Mouse (Mus musculus) forelimb bud, embryonic 11.5 days (tissue): Measurements from ENCODE around the gene Mgll.

Experiments used
- DNase-seq: peaks from one replicate; pipeline ENCODE4 v3.0.0-alpha.2; 2012; ENCODE audit warnings: low read depth, low spot score

Gene Mgll

DNA sequence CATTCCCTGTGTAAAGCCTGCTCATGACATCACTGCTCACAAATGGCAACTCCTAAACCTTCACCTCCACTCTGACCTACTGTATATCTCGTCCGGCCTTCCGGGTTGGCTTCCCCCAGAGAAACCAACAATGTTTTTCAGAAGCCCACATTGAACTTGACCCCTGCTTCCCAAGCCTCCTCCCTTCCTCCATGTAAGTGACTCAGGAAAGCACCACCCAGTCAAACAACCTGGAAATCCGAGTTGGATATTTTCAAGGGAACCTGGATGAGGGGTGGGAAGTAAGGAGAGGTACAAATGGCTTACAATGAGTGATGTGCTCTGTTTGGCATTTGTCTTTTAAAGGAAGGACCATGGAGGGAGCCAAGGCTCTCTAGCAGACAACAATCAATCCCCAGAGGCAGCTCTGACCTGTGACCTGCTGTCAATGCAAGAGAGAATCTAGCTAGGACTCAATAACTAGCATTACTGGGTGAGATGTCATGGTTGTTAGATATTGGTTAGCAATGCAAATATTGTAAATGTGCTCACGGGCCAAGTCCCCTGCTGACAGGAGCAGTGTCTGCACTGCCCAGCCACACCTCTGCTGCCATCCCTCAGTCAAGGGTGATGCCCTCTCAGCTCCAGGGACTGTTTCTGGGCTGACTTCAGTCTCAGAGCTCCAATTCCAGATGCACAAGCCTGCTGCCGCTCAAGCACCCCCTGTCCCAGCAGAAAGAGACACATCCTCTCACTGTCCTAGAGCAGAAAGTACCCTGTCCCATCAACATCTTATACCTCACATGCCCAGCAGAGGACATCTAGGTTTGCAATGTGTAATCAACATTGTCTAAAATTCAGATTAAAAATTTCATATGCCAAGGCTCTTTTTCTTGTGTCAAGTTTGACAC, 6.8 kb upstream of the Mgll start:
- no peak for DNase-seq

DNA sequence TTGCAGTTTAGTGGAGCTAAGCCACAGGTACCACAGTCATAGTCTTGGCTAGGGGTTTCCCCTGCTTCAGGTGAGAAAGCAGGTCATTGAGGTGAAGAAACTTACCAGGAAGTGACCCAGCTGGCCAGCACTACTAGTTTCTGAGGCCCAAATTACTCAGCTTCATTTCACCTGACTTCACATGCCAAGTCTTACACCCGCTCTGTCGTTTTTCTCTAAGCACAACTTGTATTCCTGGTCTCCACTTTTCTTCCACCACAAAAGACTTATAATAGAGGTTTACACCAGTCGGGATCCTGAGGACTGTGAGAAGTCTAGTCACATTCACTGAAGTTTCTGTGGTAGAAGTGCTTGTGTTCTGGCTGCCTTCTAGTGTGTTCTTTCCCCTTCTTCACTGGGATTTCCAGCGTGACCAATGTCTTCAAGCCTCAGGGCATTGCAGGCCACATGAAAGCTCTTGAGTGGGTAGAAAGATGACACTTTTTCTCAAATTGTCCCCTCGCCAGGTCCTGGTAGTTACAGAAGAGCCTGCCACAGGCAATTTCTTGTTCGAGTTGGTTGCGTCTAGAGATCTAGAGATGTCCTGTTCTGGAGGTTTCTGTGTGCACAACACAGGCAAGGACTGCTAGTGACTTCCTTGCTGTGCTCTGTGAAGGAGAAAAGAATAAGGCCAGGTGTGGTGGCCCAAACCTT, 6.0 kb upstream of the Mgll start:
- DNase-seq: no peak

DNA sequence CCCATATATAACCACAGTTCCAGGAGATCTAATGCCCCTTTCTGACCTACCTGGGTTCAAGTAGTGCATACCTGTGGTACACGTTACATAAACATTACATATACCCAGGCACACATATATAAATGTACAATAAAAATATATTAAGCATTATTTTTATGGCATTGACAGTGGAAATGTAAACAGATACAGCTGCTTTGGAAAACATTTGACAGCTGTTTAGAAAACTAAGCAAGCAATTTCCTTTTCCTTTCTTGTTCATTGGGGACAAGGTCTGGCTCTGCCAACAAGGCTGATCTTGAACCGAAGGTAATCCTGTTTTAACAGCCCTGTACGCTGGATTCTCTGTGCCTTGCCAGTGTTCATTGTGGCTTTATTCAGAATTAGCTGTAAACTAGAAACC, 3.2 kb upstream of the Mgll start:
- DNase-seq: no peak

DNA sequence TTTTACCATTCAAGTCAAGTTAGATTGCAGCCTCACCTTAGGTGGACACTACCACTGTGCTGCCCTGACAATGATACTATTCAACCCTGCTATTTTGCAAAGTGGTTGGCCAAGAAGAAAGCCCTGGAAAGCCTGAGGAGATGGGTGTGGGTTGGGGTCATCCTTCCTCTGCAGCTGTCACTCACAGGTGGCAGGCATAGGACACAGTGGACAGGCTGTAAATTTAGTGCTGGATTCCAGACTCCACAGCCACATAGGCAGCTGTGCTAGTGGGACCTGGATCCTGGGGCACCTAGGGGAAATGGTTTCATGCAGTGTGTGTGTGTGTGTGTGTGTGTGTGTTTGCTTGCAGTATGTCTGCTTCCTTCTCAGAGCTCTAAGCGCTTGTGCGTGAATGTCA, 1.3 kb upstream of the Mgll start:
- DNase-seq: no peak

DNA sequence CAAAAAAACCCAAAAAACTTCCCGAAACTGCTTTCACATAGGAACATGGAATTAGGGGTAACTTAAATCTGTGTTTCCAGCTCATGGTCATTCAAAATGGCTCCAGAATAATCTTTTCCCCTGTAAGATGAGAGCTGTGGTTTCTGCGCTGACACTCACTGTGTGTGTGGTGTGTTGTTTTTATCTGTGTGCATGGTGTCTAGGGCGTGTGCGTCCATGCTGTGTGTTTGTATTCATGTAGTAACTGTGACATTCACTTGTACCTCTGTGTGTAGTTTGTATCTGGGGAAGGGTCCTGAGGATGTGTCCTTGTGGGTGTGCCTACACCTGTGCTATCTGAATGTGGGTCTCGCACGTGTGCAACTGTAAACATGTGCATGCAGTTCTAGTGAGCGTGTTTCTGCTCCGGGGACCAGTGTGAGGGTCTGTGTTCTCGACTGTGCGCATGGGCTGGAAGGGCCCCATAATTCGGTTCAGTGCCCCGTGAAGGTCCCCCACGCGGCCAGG, 353 bp upstream of the Mgll start:
- no peak for DNase-seq

DNA sequence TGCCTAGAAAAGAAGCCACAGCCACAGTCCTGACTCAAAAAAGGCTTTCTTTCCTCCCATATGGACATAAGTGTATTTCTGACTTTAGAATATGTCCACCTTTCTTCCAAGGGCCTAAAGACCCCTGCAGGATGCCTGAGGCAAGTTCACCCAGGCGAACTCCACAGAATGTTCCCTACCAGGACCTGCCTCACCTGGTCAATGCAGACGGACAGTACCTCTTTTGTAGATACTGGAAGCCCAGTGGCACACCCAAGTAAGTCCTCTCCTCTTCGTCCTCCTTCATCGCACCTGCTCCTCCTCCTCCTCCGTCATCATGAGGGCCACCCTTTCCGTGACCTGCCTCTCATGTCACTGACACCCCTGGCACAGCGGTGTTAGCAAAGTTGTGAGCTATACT, 1.4 kb downstream of the Mgll start:
- peak; percentile 29 for DNase-seq

DNA sequence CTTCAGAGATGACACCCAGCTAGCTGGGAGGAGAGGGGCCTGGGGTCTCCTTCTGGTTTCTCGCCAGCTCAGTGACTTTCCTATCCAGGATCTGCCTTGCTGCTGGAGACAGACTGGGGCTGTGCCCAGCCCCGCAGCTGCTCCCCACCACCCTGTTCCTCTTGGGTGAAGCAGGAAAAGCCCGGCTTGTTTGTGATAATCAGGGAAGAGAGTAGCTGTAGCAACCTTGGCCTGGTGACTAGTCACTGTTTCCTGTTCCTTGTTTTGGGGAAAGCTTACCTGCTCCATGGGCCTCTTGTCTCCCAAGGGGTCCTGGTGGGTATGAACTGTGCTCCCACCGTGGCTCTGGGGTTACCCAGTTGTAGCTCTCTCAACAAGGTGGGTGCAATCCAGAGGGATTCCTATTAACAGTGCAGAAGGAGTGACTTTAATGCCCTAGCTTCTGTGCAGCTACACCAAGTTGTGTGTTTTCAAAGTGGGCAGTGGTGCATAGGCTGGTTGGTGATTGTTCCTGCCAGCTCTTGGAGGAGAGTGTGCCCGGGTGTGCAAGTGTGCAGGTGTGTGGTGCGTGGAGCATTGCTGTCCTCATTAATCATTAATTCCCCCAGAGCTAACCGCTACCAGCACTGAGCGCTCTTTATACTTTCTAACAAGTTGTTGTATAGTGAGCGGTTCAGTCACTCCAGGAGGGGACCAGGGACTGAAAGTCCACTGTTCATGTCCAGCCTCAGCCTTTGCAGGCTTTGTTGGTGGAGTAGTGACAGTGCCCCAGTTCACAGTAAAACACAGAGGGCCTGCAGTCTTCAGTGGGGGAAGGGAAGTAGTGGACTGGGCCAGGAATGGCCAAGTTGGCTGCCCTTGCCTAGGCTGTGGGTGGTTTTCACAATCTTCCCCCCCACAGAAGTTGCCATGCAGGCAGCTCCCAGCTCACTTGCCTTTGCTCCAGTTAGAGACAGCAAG, 2.3 kb downstream of the Mgll start:
- no peak for DNase-seq

DNA sequence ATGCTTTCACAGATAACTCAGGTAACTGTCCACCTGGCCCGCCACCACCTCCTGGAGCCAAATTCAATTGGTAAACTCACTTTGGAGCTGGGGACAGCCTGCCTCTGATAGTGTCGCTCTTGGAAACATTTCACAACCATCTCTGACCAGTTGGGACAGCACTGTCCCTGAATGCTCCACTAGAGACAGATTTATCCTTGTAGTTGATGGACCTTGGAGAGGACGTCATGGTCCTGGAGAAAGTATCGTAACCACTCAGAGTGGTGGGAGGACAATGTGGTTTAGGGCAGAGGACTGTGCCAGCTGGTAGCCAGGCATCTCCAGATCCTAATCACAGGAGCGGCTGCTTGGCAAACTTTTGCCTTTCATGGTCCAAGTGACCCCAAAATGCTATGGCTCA, 3.3 kb downstream of the Mgll start:
- no peak for DNase-seq

DNA sequence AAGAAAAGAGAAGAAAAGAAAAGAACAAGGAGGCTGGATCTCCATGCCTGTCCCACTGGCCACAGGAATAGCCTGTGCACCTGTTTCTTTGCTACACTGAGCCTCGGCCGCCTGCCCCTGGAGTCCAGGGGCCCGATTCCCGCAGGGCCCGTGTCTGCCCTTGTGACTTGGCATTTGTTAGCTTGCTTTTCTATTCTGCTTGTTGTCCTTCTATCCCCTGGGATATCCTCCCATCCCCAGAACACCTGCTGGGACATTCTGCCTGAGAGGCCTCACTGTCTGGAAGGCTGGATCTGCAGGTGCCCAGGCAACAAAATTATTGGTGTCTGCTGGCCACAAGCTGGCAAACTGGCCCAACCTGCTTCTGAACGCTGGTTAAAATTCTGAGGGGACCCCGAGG, 3.8 kb downstream of the Mgll start:
- no peak for DNase-seq

DNA sequence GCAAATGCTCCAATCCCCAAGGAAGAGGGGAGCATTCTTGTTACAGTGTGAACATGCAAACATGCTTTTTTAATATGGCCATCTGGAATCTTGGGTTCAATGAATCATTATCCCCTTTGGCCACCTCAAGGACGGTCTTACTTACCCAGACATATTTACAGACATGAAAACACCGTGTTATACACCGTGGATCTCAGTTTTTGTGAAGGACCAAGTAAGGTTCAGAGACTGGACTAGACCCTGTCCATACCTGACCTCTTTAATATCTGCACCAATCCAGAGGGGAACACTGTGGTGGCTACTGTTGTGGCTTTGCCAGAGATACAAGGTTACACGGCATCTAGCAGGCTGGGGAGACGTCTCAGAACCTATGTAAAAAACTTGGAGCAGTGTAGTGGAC, 4.3 kb downstream of the Mgll start:
- DNase-seq: no peak

DNA sequence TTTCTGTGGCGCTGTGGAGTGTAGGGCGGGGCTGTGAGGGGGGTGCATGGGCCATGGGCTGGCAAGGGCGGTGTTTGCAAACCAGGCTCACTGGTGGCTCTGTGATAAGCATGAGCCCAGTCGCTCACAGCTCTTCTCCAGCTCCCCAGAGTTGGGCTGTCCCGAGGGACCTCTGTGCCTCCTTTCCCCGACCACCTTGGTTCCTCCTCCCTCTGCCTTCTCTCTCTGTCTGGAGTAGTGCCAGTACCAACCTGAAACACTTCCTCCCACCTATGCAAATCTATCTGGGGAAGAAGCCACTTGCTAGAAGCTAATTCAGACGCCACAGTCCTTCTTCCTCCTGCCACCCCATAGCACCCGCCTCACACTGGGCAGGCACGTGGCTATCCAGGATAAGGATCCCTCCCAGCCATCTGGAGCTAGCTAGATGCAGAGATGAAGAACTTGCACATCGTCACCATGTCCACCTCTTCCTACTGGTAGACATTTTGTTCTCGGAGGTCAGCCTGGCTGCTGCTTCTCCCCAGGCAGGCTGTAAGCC, 7.1 kb downstream of the Mgll start:
- DNase-seq: no peak

DNA sequence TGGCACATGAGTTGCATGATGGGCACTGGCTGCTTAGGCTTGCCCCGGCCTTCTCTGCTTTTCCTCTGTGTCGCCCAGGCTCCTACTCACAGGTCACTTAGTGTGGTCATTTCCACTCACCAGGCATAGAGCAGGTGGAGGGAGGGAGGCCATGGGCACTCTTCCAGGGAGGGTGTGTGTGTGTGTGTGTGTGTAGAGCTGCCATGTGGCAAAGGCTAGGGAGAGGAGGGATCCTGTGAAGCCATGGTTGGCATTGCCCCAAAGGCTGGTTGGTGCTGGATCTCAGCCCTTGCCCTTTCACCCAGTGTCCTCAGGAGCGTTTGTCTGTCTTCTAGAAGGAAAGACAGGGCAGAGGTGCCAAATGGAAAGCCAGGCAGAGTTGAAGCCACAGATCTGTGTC, 7.8 kb downstream of the Mgll start:
- no peak for DNase-seq

DNA sequence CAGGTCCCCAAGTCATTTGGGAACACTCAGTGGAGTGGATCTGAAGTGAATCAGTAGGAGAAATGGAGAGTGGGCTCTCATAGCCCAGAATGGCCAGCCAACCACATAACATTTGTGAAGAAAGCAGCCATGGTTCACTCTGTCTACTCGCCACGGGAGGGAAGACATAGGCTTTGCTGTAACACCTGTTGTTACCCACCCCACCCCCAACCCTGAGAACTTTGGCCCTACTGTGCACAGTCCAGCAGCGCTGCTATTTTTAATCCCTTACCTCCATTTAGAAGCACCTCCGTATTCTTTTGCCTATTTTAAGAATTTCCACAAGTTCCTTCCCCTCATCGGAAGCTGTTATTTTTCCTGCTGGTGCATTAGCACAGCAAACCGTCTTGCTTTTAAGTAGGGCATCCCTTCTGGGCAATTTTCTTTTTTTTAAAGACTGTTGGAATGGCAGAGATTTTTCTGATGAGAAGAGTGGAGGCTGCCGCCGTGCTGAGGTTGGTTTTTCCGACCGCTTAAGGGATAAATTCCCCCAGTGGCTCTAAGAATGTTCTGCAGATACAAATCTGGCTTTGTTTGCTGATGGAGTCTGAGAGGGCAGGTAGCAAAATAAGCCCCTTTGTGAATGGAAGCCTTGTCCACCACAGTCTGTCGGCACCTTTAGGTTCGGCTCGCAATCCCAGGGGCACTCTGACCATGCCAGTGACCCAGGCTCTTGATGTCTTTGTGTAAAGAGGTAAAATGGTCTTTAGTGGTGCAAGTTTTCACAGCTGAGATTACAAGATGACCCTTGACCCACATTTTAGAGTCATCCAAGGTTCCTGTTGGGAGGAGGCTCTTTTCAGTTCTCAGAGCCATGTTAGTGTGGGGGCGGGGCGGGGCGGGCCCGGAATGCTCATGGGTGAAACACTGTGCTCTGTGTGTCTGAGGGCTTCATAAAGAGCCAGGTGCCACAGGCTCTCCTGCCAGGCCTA, 8.7 kb downstream of the Mgll start:
- DNase-seq: peak; percentile 38

DNA sequence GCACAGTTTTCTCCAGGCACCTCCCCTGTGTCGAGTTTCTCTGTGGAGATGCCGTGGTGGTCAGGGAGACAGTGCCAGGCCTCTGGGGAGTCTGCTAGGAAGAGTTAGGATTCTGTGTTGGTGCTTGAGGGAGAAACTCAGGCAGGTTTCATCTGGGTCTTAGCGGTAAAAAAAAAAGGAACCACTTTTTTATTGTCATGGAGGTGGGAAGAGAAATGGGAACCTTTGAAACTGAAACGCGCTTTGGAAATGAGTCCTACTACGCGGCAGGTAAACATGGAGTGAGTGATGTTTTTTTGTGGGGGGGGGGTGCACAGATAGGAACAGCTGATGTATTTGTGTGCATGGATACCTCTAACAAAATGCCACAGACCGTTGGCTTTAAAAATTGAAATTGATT, 12.1 kb downstream of the Mgll start:
- no peak for DNase-seq

DNA sequence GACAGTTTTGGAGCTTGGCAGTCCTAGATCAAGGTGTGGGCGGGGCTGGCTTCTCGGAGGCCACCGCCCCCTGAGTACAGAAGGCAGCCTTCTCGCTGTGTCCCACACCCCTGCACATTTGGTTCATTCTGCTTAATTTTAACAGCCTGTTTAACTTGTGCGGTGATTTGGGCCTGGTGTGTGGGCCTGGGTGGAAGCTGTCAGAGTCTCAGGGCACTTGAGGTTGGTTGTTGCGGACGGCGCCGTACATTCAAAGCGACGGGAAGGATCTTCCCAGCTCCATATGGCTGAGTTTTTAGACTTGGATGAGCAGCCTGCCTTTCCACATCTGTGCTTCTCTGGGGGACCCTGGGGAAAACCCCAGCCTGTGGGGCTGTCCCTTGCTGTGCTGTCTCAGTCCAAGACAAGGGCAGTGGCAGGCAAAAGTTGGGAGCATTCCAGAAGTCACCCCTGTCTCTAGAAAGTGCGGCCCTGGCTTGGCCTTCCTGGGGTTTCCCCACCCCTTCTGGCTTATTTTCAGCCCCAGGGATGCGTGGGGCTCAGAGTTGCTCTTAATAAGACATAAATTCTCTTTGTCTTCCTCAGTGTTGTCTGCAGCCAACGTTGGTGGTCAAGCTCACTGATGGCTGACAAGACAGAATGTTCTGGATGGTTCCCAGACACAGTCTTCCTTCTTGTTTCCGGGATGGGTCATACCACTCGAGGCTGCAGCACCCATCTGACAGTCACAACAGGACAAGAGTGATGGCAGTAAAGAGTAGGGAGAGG, 12.7 kb downstream of the Mgll start:
- DNase-seq: no peak

DNA sequence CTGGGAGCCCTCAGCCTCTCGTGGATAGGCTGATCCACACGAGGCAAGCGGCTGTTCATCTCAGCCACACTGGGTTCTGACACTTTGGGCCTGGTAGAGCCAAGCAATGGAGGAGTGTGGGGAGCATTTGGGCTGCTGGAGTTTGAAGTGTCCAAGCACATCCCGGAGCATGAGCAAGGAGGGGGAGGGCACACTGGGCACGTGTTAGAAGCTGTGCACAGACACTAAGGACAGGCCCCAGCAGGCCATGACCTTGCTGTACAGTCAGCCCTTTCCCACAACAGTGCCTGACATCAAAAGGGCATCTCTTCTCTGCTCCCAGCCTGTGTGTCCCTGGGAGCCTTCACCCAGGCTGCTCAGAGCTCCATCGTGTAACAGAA, 13.3 kb downstream of the Mgll start:
- no peak for DNase-seq

DNA sequence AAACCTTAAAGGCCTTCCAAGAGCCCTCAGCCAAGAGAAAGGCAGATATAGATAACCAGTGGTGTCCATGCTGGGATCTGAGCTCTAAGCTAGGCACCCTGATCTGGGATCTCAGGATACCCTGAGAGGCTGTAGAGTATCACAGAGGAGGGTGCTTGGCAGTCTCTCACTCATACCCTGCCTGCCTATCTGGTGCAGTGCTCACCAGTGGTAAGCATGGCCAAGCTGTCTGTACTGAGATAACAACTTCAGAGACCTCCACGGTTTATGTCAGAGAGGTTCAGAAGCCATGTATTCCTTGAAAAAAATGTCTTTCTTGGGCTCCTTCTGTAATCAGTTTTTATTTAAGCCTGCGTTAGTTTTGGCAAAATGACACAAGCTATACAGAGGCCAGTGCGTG, 16.8 kb downstream of the Mgll start:
- no peak for DNase-seq

DNA sequence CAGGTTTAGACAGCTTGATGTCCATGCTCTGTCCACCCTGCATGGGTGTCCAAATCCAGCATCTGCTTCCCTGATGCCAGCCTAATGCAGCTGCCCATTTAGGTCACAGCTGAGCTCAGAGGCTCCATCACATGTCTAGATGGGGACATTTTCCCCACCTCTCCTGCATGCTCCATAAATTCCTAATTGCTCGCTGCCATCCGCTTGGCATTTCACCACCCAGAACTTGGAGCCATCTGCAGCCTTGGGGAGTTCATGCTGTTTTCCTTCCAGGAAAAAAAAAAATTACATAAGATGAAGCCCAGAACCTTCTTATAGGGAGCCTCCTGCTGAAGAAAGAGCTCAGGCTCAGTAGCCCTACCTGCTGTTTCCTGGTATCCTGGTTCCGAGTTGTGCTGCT, 17.6 kb downstream of the Mgll start:
- no peak for DNase-seq

DNA sequence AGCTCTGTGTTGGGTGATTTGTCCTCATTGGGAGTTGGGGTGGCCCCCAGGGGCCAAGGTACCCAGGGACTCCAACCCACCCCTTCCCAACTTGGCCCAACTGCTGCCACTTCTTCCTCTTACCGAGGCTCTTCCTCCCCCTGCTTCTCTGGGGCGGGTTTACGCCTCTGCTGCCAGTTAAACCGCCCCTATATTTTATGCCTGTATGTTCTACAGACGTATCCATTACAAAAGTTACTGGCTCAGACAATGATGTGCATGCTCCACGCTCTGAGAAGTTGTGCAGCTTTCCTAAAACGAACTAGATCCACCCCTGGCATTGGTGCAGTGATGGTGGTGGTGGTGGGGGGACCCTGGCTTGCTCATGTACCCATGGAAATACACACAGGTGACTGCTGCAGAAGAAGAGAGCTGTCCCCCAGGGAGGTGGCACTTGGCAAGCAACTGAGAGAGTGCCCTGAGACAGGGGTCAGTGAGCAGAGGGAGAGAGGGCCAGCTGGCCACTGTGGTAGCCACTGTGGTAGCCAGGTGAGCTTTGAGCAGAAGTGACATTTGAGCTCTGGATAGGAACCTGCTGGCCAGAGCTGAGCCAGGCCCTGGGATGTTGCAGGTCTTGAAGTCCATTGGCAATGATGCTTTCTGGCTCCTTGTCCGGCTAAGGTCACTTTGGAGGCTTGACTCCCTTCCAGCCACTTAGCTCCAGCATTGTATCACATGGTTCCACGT, 18.2 kb downstream of the Mgll start:
- DNase-seq: no peak
